Mouse (Mus musculus): ENCODE results near the gene Atxn1.

The Atxn1 gene

GRCm38 (mm10) chr13:45628341-45628740, 336.5 kb downstream of the Atxn1 start:
- DNase-seq (ENCODE audit: low spot score) = no peak

- no peak for DNase-seq (ENCODE audit: low spot score)
Measured at GRCm38 (mm10) chr13:45627206-45627751, 337.5 kb downstream of the Atxn1 start.

- DNase-seq (ENCODE audit: low spot score) = no peak
Measured at GRCm38 (mm10) chr13:45625740-45626139, 339.1 kb downstream of the Atxn1 start.

GRCm38 (mm10) chr13:45623846-45624245, 341.0 kb downstream of the Atxn1 start:
- DNase-seq (ENCODE audit: low spot score) = no peak

GRCm38 (mm10) chr13:45622871-45623546, 341.8 kb downstream of the Atxn1 start:
- DNase-seq (ENCODE audit: low spot score) = no peak

GRCm38 (mm10) chr13:45620687-45621086, 344.1 kb downstream of the Atxn1 start:
- no peak for DNase-seq (ENCODE audit: low spot score)

- DNase-seq (ENCODE audit: low spot score) = no peak
Measured at GRCm38 (mm10) chr13:45620281-45620680, 344.5 kb downstream of the Atxn1 start.

- DNase-seq (ENCODE audit: low spot score) = no peak
Measured at GRCm38 (mm10) chr13:45617988-45618387, 346.8 kb downstream of the Atxn1 start.

- DNase-seq (ENCODE audit: low spot score) = no peak
Measured at GRCm38 (mm10) chr13:45614762-45615161, 350.0 kb downstream of the Atxn1 start.

GRCm38 (mm10) chr13:45613346-45613745, 351.5 kb downstream of the Atxn1 start:
- peak; percentile 52 for DNase-seq (ENCODE audit: low spot score)

GRCm38 (mm10) chr13:45611554-45611953, 353.3 kb downstream of the Atxn1 start:
- no peak for DNase-seq (ENCODE audit: low spot score)

- no peak for DNase-seq (ENCODE audit: low spot score)
Measured at GRCm38 (mm10) chr13:45609461-45609860, 355.3 kb downstream of the Atxn1 start.

GRCm38 (mm10) chr13:45608593-45608992, 356.2 kb downstream of the Atxn1 start:
- no peak for DNase-seq (ENCODE audit: low spot score)

- DNase-seq (ENCODE audit: low spot score) = no peak
Measured at GRCm38 (mm10) chr13:45607946-45608345, 356.9 kb downstream of the Atxn1 start.

- no peak for DNase-seq (ENCODE audit: low spot score)
Measured at GRCm38 (mm10) chr13:45603636-45604035, 361.2 kb downstream of the Atxn1 start.

GRCm38 (mm10) chr13:45600443-45600842, 364.4 kb downstream of the Atxn1 start:
- DNase-seq (ENCODE audit: low spot score) = no peak

- no peak for DNase-seq (ENCODE audit: low spot score)
Measured at GRCm38 (mm10) chr13:45599831-45600230, 365.0 kb downstream of the Atxn1 start.

GRCm38 (mm10) chr13:45595416-45595815, 369.4 kb downstream of the Atxn1 start:
- DNase-seq (ENCODE audit: low spot score) = no peak

- no peak for DNase-seq (ENCODE audit: low spot score)
Measured at GRCm38 (mm10) chr13:45593914-45594313, 370.9 kb downstream of the Atxn1 start.

- no peak for DNase-seq (ENCODE audit: low spot score)
Measured at GRCm38 (mm10) chr13:45590898-45591297, 373.9 kb downstream of the Atxn1 start.

GRCm38 (mm10) chr13:45583061-45583460, 381.7 kb downstream of the Atxn1 start:
- no peak for DNase-seq (ENCODE audit: low spot score)

- no peak for DNase-seq (ENCODE audit: low spot score)
Measured at GRCm38 (mm10) chr13:45582294-45582693, 382.5 kb downstream of the Atxn1 start.

GRCm38 (mm10) chr13:45579751-45580150, 385.1 kb downstream of the Atxn1 start:
- no peak for DNase-seq (ENCODE audit: low spot score)

GRCm38 (mm10) chr13:45577784-45578183, 387.0 kb downstream of the Atxn1 start:
- peak; percentile 66 for DNase-seq (ENCODE audit: low spot score)

All from testis, postnatal 10 days (tissue).